Mouse (Mus musculus): Measurements from ENCODE around the gene Brpf1. TPM values are rescaled to one million over a fixed set of nuclear protein-coding genes. Genes with fewer than 3 reads are reported as not detected.
"Not testable (repeated sequence)": the region's sequence is repeated elsewhere in the genome, so short reads cannot be mapped to it uniquely, and the experiment has no call there.

Gene Brpf1
- polyA plus RNA-seq, 1 experiment from 2014 or later: 12.4 TPM

DNA sequence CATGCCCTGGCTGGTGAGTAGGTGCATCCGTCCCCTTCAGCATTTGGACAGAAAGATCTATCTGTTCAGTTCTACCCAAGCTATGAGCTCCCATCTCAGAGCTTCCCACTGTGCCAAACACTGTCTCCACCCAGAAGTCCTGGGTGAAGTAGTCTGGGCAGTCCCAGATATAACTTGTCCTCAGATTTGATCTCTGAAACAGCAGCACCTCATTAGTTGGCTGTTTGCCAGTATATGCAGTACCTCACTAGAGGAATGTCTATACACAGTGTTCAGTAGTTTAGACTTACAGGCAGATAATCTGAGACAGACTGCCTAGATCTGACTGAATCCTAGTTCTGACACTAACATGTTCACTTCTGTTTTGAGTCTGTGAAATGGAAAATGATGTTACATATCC, 22.5 kb downstream of the Brpf1 start:
- ATAC-seq: no peak
- 91% methylated on average over 1 of the region's 1 CpGs for WGBS
- peaks cover 3% of the 10 kb centered on the region; the same call in 1 of the 2 replicates for H3K36me3 ChIP-seq (ENCODE audit: control insufficient read depth, insufficient read depth, low read length)

DNA sequence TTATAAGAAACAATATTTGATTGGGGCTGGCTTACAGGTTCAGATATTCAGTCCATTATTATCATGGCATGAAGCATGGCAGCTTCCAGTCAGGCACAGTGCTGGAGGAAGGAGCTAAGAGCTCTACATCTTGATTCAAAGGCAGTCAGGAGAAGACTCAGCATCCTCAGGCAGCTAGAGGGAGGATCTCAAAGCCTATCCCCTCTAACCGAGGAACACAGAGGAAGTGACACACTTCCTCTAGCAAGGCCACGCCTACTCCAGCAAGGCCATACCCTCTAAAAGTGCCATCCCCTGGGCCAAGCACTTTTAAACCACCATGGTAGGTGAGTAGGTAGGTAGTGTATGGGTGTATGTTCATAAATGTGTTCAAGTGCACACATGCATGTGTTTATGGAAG, 23.6 kb downstream of the Brpf1 start:
- H3K9ac ChIP-seq (ENCODE audit: low read depth, low read length): no peak overlapping the region
- H3K4me3 ChIP-seq (ENCODE audit: low read length): no peak overlapping the region
- H3K36me3 ChIP-seq (ENCODE audit: control insufficient read depth, insufficient read depth, low read length): peaks cover 9% of the 10 kb centered on the region; the same call in 1 of the 2 replicates
- ATAC-seq: no peak
- H3K4me1 ChIP-seq (ENCODE audit: control insufficient read depth, insufficient read depth, low read depth, low read length): peaks cover 9% of the 10 kb centered on the region
- WGBS: 65% methylated on average over 2 of the region's 2 CpGs
- H3K27ac ChIP-seq (ENCODE audit: low read depth, low read length): no peak overlapping the region
- no peaks in the 10 kb centered on the region for H3K27me3 ChIP-seq (replicated peaks; ENCODE audit: control insufficient read depth, insufficient read depth, low read length)
- H3K9me3 ChIP-seq (ENCODE audit: control insufficient read depth, low read length): no peaks in the 10 kb centered on the region
- H3K4me2 ChIP-seq (ENCODE audit: low read length): no peak overlapping the region

More for the DNA sequence above, 22.5 kb downstream of the Brpf1 start:
- H3K4me1 ChIP-seq (ENCODE audit: control insufficient read depth, insufficient read depth, low read depth, low read length): peaks cover 11% of the 10 kb centered on the region
- no peak overlapping the region for H3K4me2 ChIP-seq (ENCODE audit: low read length)
- H3K27ac ChIP-seq (ENCODE audit: low read depth, low read length): no peak overlapping the region
- H3K4me3 ChIP-seq (ENCODE audit: low read length): no peak overlapping the region
- H3K27me3 ChIP-seq (replicated peaks; ENCODE audit: control insufficient read depth, insufficient read depth, low read length): no peaks in the 10 kb centered on the region
- H3K9ac ChIP-seq (ENCODE audit: low read depth, low read length): no peak overlapping the region
- no peaks in the 10 kb centered on the region for H3K9me3 ChIP-seq (ENCODE audit: control insufficient read depth, low read length)

- Histone ChIP-seq H3K9ac (ENCODE audit: low read depth, low read length) (no peak overlapping the region), H3K27ac (ENCODE audit: low read depth, low read length) (no peak overlapping the region), H3K4me2 (ENCODE audit: low read length) (no peak overlapping the region), H3K4me1 (ENCODE audit: control insufficient read depth, insufficient read depth, low read depth, low read length) (peaks cover 5% of the 10 kb centered on the region; the same call in 1 of the 2 replicates), H3K27me3 (replicated peaks; ENCODE audit: control insufficient read depth, insufficient read depth, low read length) (no peaks in the 10 kb centered on the region), H3K9me3 (ENCODE audit: control insufficient read depth, low read length) (no peaks in the 10 kb centered on the region), H3K36me3 (ENCODE audit: control insufficient read depth, insufficient read depth, low read length) (peaks cover 15% of the 10 kb centered on the region; the same call in 1 of the 2 replicates), H3K4me3 (ENCODE audit: low read length) (no peak overlapping the region)
- no peak for ATAC-seq
- WGBS: 93% methylated on average over 11 of the region's 11 CpGs
These were observed 24.8 kb downstream of the Brpf1 start for GRCm38 (mm10) chr6:113331721-113332120.

- not testable (repeated sequence) for H3K9ac ChIP-seq (ENCODE audit: low read depth, low read length); H3K4me3 ChIP-seq (ENCODE audit: low read length); H3K4me1 ChIP-seq (ENCODE audit: control insufficient read depth, insufficient read depth, low read depth, low read length); H3K4me2 ChIP-seq (ENCODE audit: low read length); H3K27me3 ChIP-seq (replicated peaks; ENCODE audit: control insufficient read depth, insufficient read depth, low read length); ATAC-seq; H3K9me3 ChIP-seq (ENCODE audit: control insufficient read depth, low read length); H3K27ac ChIP-seq (ENCODE audit: low read depth, low read length)
- H3K36me3 ChIP-seq (ENCODE audit: control insufficient read depth, insufficient read depth, low read length): peaks cover 15% of the 10 kb centered on the region; the same call in 1 of the 2 replicates
- 72% methylated on average over 6 of the region's 6 CpGs for WGBS
These were observed 25.8 kb downstream of the Brpf1 start for GRCm38 (mm10) chr6:113332734-113333133.

DNA sequence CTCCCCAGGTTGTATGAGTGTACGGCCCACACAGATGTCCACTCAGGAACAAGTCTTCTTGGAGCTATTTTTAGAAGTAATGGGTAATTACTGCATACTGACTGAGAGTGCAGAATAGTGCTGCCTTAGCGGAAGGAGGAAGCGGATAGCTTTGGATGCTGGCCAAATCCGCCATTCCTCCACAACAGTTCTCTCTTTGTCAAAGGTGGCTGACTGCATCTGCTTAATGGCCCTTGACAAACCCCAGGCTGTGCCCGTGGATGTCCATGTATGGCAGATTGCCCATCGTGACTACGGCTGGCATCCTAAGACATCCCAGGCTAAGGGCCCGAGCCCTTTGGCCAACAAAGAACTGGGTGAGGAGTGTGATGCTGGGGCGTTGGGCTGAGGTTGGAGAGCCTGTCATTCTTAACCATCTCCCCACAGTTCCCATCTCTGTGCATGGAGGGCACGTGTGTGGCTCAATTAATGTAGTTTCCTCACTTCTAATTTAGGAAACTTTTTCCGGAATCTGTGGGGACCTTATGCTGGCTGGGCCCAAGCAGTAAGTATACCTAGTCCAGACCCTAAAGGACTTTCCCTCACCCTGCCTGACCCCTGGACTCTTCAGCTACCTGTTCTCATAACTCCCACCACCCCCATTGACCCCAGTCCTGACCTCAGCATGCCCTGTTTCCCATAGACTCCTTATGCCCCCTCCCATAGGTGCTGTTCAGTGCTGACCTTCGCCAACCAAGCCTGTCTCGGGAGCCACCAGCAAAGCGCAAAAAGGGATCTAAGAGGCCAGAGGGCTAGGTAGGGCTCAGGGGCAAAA, 26.4 kb downstream of the Brpf1 start:
- 62% methylated on average over 14 of the region's 14 CpGs for WGBS
- peak; percentile 78 for ATAC-seq
- Histone ChIP-seq H3K4me2 (ENCODE audit: low read length) (no peak overlapping the region), H3K4me3 (ENCODE audit: low read length) (no peak overlapping the region), H3K9ac (ENCODE audit: low read depth, low read length) (no peak overlapping the region), H3K36me3 (ENCODE audit: control insufficient read depth, insufficient read depth, low read length) (peaks cover 17% of the 10 kb centered on the region; the same call in 1 of the 2 replicates), H3K4me1 (ENCODE audit: control insufficient read depth, insufficient read depth, low read depth, low read length) (peaks cover 5% of the 10 kb centered on the region), H3K27ac (ENCODE audit: low read depth, low read length) (peak overlapping the region; percentile 40; the same call in 1 of the 2 replicates), H3K9me3 (ENCODE audit: control insufficient read depth, low read length) (no peaks in the 10 kb centered on the region), H3K27me3 (replicated peaks; ENCODE audit: control insufficient read depth, insufficient read depth, low read length) (no peaks in the 10 kb centered on the region)

- H3K36me3 ChIP-seq (ENCODE audit: control insufficient read depth, insufficient read depth, low read length): peaks cover 18% of the 10 kb centered on the region; the same call in 1 of the 2 replicates
- H3K9ac ChIP-seq (ENCODE audit: low read depth, low read length): no peak overlapping the region
- no peaks in the 10 kb centered on the region for H3K9me3 ChIP-seq (ENCODE audit: control insufficient read depth, low read length)
- H3K4me1 ChIP-seq (ENCODE audit: control insufficient read depth, insufficient read depth, low read depth, low read length): peaks cover 5% of the 10 kb centered on the region
- H3K27me3 ChIP-seq (replicated peaks; ENCODE audit: control insufficient read depth, insufficient read depth, low read length): no peaks in the 10 kb centered on the region
- H3K4me2 ChIP-seq (ENCODE audit: low read length): no peak overlapping the region
- no peak overlapping the region for H3K27ac ChIP-seq (ENCODE audit: low read depth, low read length)
- H3K4me3 ChIP-seq (ENCODE audit: low read length): no peak overlapping the region
- 85% methylated on average over 5 of the region's 6 CpGs for WGBS
- ATAC-seq: no peak
These were observed 27.3 kb downstream of the Brpf1 start for GRCm38 (mm10) chr6:113334216-113334615.

DNA sequence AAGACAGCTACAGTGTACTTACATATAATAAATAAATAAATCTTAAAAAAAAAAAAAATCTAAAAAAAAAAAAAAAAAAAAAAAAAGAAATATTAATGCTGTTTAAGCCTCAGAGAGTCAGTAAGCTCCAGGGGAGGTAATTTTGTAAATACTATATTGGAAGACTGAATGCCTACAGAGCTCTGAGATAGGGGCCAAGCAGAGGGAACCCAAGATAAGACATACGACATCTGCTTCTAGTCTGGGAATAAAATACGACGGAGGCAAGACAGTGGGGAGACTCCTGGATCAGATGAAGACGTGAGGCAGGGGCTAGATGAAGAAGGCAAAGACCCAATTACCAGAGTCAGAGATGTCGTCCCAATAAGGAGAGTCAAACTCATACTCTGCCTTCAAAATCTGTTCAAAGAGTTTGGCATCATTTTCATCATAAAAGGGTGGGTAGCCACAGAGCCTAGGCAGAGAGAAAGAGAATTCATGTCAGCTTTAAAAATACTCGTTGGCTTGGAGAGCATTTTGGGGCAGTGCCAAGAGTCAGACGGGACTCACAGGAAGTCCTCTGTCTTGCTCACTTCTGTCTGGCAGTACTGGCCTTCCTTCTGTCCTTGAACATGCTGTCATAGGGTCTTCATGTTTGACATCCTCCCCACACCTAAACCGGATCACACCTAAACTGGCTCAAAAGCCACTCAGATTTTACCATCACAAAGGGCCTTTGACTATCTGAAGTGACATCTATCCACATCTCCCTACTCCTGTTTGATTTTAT, 30.1 kb downstream of the Brpf1 start:
- Histone ChIP-seq H3K4me3 (ENCODE audit: low read length) (no peak overlapping the region), H3K4me2 (ENCODE audit: low read length) (no peak overlapping the region), H3K4me1 (ENCODE audit: control insufficient read depth, insufficient read depth, low read depth, low read length) (peaks cover 12% of the 10 kb centered on the region), H3K9ac (ENCODE audit: low read depth, low read length) (no peak overlapping the region), H3K9me3 (ENCODE audit: control insufficient read depth, low read length) (no peaks in the 10 kb centered on the region), H3K27me3 (replicated peaks; ENCODE audit: control insufficient read depth, insufficient read depth, low read length) (no peaks in the 10 kb centered on the region), H3K27ac (ENCODE audit: low read depth, low read length) (no peak overlapping the region; the same call in 1 of the 2 replicates), H3K36me3 (ENCODE audit: control insufficient read depth, insufficient read depth, low read length) (peaks cover 22% of the 10 kb centered on the region; the same call in 1 of the 2 replicates)
- no peak for ATAC-seq
- 58% methylated on average over 8 of the region's 8 CpGs for whole genome bisulfite sequencing

GRCm38 (mm10) chr6:113341574-113341973, 34.6 kb downstream of the Brpf1 start:
- H3K9ac ChIP-seq (ENCODE audit: low read depth, low read length): peak overlapping the region; percentile 26; the same call in 1 of the 2 replicates
- H3K4me2 ChIP-seq (ENCODE audit: low read length): peak overlapping the region; percentile 82
- H3K9me3 ChIP-seq (ENCODE audit: control insufficient read depth, low read length): no peaks in the 10 kb centered on the region
- H3K27me3 ChIP-seq (replicated peaks; ENCODE audit: control insufficient read depth, insufficient read depth, low read length): no peaks in the 10 kb centered on the region
- peak overlapping the region; percentile 58; the same call in 1 of the 2 replicates for H3K27ac ChIP-seq (ENCODE audit: low read depth, low read length)
- no peak for ATAC-seq
- peak overlapping the region; percentile 69; the same call in 1 of the 2 replicates for H3K4me3 ChIP-seq (ENCODE audit: low read length)
- 85% methylated on average over 6 of the region's 6 CpGs for WGBS
- peaks cover 7% of the 10 kb centered on the region; the same call in 1 of the 2 replicates for H3K36me3 ChIP-seq (ENCODE audit: control insufficient read depth, insufficient read depth, low read length)
- peaks cover 23% of the 10 kb centered on the region for H3K4me1 ChIP-seq (ENCODE audit: control insufficient read depth, insufficient read depth, low read depth, low read length)

DNA sequence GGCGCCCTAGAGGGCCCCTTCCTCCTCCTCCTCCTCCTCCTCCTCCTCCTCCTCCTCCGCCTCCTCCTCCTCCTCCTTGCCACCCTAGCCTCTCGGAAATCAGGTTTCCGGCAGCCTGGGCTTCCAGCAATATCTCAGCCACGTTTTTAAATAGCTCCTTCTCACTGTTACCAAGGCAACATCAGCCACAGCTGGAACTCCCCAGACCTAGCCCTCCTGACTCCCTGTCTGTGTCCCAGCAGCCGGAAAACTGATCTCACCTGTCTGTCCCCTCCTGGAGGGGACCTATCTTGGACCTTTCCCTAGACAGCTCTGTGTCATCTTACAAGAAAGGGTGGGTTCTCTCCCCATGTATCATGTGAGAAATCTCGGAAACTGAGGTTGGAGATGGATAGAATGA, 35.4 kb downstream of the Brpf1 start:
- Histone ChIP-seq H3K4me3 (ENCODE audit: low read length) (peak overlapping the region; percentile 69), H3K9ac (ENCODE audit: low read depth, low read length) (peak overlapping the region; percentile 40; the same call in 1 of the 2 replicates), H3K27me3 (replicated peaks; ENCODE audit: control insufficient read depth, insufficient read depth, low read length) (no peaks in the 10 kb centered on the region), H3K27ac (ENCODE audit: low read depth, low read length) (peak overlapping the region; percentile 60; the same call in 1 of the 2 replicates), H3K4me1 (ENCODE audit: control insufficient read depth, insufficient read depth, low read depth, low read length) (peaks cover 23% of the 10 kb centered on the region), H3K36me3 (ENCODE audit: control insufficient read depth, insufficient read depth, low read length) (peaks cover 7% of the 10 kb centered on the region; the same call in 1 of the 2 replicates), H3K4me2 (ENCODE audit: low read length) (peak overlapping the region; percentile 82), H3K9me3 (ENCODE audit: control insufficient read depth, low read length) (no peaks in the 10 kb centered on the region)
- ATAC-seq: no peak
- WGBS: 25% methylated on average over 6 of the region's 7 CpGs

Data from hindbrain, embryonic 16.5 days (tissue).